Mouse (Mus musculus) ES-Bruce4 (cell line): Measurements from ENCODE around the gene Hoxa9.

ENCODE experiments used
- CTCF ChIP-seq: IDR thresholded peaks from one replicate; pipeline ENCODE4 v1.8.1; 2011; ENCODE audit warnings: low read depth, low read length
- EP300 ChIP-seq: IDR thresholded peaks from 2 replicates; pipeline ENCODE4 v1.6.1; 2011; ENCODE audit warnings: low read depth, low read length; ENCODE audit not compliant: insufficient read depth

DNA sequence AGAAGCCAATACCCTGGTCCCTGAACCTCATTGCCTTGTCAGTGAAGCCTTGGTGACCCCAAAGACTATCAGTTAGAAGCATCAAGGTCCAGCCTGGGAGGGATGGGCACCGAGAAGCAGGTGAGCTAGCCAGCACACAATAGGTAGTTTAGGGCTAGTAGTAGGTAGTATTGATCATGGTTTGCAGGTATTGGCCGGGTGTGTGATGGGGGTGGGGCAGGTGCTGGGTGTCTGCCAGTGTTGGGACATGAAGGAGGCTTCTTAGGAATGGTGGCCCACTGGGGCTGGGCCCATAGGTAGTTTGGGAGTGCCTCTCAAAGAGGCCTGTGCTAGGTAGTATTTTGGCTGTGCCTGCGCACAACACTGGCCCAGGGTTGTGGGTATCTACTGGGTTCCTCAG, 15.8 kb downstream of the Hoxa9 start:
- TF ChIP-seq CTCF: no peak
- TF ChIP-seq EP300: no peak
